Mouse (Mus musculus) liver, adult 2 months (tissue): ENCODE measurements around the gene Defb36. TPM values are rescaled to one million over a fixed set of nuclear protein-coding genes. Genes with fewer than 3 reads are reported as not detected.

Experiments
- DNase-seq: peaks from one replicate; pipeline ENCODE4 v3.0.0-alpha.2; 2011; ENCODE audit warnings: low read depth, low spot score; ENCODE audit errors: extremely low read depth
- H3K27ac ChIP-seq: fragments of 200-500 bp; replicated peaks from 2 replicates; pipeline ENCODE4 v1.5.1; 2012; ENCODE audit warnings: low read depth, mild to moderate bottlenecking, control low read depth, inconsistent platforms, low read length; ENCODE audit not compliant: insufficient read depth
- H3K27me3 ChIP-seq: fragments of 200-500 bp; 2 replicates; pipeline ENCODE4 v1.6.1; 2012; ENCODE audit warnings: mild to moderate bottlenecking, moderate library complexity, low read length, inconsistent platforms; ENCODE audit not compliant: control insufficient read depth, insufficient read depth
- H3K36me3 ChIP-seq: fragments of 200-500 bp; 2 replicates; pipeline ENCODE4 v1.6.1; 2012; ENCODE audit warnings: low read length, inconsistent platforms; ENCODE audit not compliant: control insufficient read depth, insufficient read depth
- H3K4me1 ChIP-seq: fragments of 200-500 bp; 2 replicates; pipeline ENCODE4 v1.6.1; 2011; ENCODE audit warnings: low read length; ENCODE audit not compliant: control insufficient read depth, insufficient read depth
- H3K4me3 ChIP-seq: fragments of 200-500 bp; 2 replicates; pipeline ENCODE4 v1.5.1; 2011; ENCODE audit warnings: low read depth, mild to moderate bottlenecking, control low read depth, low read length, moderate library complexity; ENCODE audit not compliant: insufficient read depth
- H3K79me2 ChIP-seq: fragments of 200-500 bp; 2 replicates; pipeline ENCODE4 v1.6.1; 2012; ENCODE audit warnings: inconsistent platforms, mild to moderate bottlenecking, low read length, moderate library complexity; ENCODE audit not compliant: control insufficient read depth, insufficient read depth
- H3K9ac ChIP-seq: fragments of 200-500 bp; 2 replicates; pipeline ENCODE4 v1.6.1; 2012; ENCODE audit warnings: low read depth, mild to moderate bottlenecking, control low read depth, inconsistent platforms, low read length
- CTCF ChIP-seq: fragments of 200-500 bp; IDR thresholded peaks from 2 replicates; pipeline ENCODE4 v1.5.1; 2011; ENCODE audit warnings: low read depth, low read length, control low read depth
- POLR2A ChIP-seq: fragments of 200-500 bp; IDR thresholded peaks from 2 replicates; pipeline ENCODE4 v1.6.1; 2011; ENCODE audit warnings: low read length, control low read depth; ENCODE audit not compliant: insufficient read depth; ENCODE audit errors: extremely low read depth
- WGBS: fragments of 180-500 bp; shearing (Covaris S2); methylation state at CpG from one replicate; pipeline ENCODE4 v1.1.7; 2018; 5-methylcytosine and 5-hydroxymethylcytosine counted together
- polyA plus RNA-seq: library from polyadenylated mRNA; depleted of rRNA; stranded (reverse); fragments of >200 nt; gene quantifications from 2 replicates; pipeline ENCODE4 v1.2.3, GENCODE M21; 2012
- total RNA-seq: library from RNA; depleted of rRNA; stranded (reverse); fragments of >200 nt; gene quantifications from 2 replicates; pipeline ENCODE4 v1.2.3, GENCODE M21; 2014

Defb36 gene
- total and polyA plus RNA-seq, 2 experiments, result not detected

GRCm38 (mm10) chr2:152615563-152615962 is 11.4 kb downstream of the Defb36 start:
- H3K27me3 ChIP-seq, result no peaks in the 10 kb centered on the region
- TF ChIP-seq POLR2A (no peak), CTCF (peak; percentile 57)
- H3K4me3 ChIP-seq, result no peak overlapping the region
- H3K9ac ChIP-seq, result no peak overlapping the region
- H3K4me1 ChIP-seq, result peaks cover 2% of the 10 kb centered on the region; the same call in 1 of the 2 replicates
- H3K27ac ChIP-seq, result no peak overlapping the region
- 19% methylated on average over 7 of the region's 7 CpGs for WGBS
- DNase-seq, result peak; percentile 57
- H3K36me3 ChIP-seq, result no peaks in the 10 kb centered on the region
- H3K79me2 ChIP-seq, result no peaks in the 10 kb centered on the region

- Histone ChIP-seq H3K4me3 (no peak overlapping the region), H3K9ac (no peak overlapping the region), H3K27me3 (no peaks in the 10 kb centered on the region), H3K79me2 (no peaks in the 10 kb centered on the region), H3K4me1 (peaks cover 2% of the 10 kb centered on the region; the same call in 1 of the 2 replicates), H3K36me3 (no peaks in the 10 kb centered on the region), H3K27ac (no peak overlapping the region)
- TF ChIP-seq CTCF (no peak), POLR2A (no peak)
- no peak for DNase-seq
- WGBS, result 80% methylated on average over 6 of the region's 6 CpGs
Observed at GRCm38 (mm10) chr2:152616470-152616869, 12.3 kb downstream of the Defb36 start.

GRCm38 (mm10) chr2:152617374-152617773 is 13.2 kb downstream of the Defb36 start:
- no peak for DNase-seq

GRCm38 (mm10) chr2:152620367-152621134 is 16.4 kb downstream of the Defb36 start:
- Histone ChIP-seq H3K79me2 (no peaks in the 10 kb centered on the region), H3K4me1 (no peaks in the 10 kb centered on the region), H3K4me3 (no peak overlapping the region), H3K27me3 (no peaks in the 10 kb centered on the region), H3K9ac (no peak overlapping the region), H3K36me3 (no peaks in the 10 kb centered on the region), H3K27ac (no peak overlapping the region)
- 78% methylated on average over 9 of the region's 9 CpGs for WGBS
- no peak for TF ChIP-seq CTCF
- no peak for TF ChIP-seq POLR2A
- DNase-seq, result no peak

More at GRCm38 (mm10) chr2:152617374-152617773, 13.2 kb downstream of the Defb36 start:
- Histone ChIP-seq H3K4me3 (no peak overlapping the region), H3K27me3 (no peaks in the 10 kb centered on the region), H3K4me1 (peaks cover 2% of the 10 kb centered on the region; the same call in 1 of the 2 replicates), H3K36me3 (no peaks in the 10 kb centered on the region), H3K27ac (no peak overlapping the region), H3K79me2 (no peaks in the 10 kb centered on the region), H3K9ac (no peak overlapping the region)
- 75% methylated on average over 5 of the region's 5 CpGs for WGBS
- TF ChIP-seq POLR2A, result no peak
- TF ChIP-seq CTCF, result peak; percentile 38; the same call in 1 of the 2 replicates

- Histone ChIP-seq H3K36me3 (no peaks in the 10 kb centered on the region), H3K79me2 (no peaks in the 10 kb centered on the region), H3K4me3 (no peak overlapping the region), H3K9ac (no peak overlapping the region), H3K27ac (no peak overlapping the region), H3K4me1 (no peaks in the 10 kb centered on the region), H3K27me3 (no peaks in the 10 kb centered on the region)
- 87% methylated on average over 13 of the region's 13 CpGs for WGBS
- DNase-seq, result no peak
- TF ChIP-seq POLR2A (no peak), CTCF (no peak)
Observed at GRCm38 (mm10) chr2:152622151-152622550, 18.0 kb downstream of the Defb36 start.

GRCm38 (mm10) chr2:152622953-152623352 is 18.8 kb downstream of the Defb36 start, which contains the start of gene Defb25:
Gene Defb25 (minus strand): TSS chr2:152623053.
- Histone ChIP-seq H3K27ac (no peak within 1 kb of the TSS), H3K4me1 (no peaks in the 10 kb centered on the region), H3K9ac (no peak within 1 kb of the TSS), H3K36me3 (no peaks in the 10 kb centered on the region), H3K79me2 (no peaks in the 10 kb centered on the region), H3K27me3 (no peaks in the 10 kb centered on the region), H3K4me3 (no peak within 1 kb of the TSS)
- 75% methylated on average over 7 of the region's 7 CpGs for WGBS
- no peak for DNase-seq
- TF ChIP-seq CTCF (no peak), POLR2A (no peak)
